10 mouse cellular contexts compared by ENCODE assay signal in genomic region chr13:99842626-99843025, GRCm38 (mm10). TPM values are rescaled to one million over a fixed set of nuclear protein-coding genes. Genes with fewer than 3 reads are reported as not detected.
DNase-seq lines count a peak whose midpoint lies in the region; ATAC-seq and TF ChIP-seq lines count a peak whose summit lies in the region.
"Had no signal": no experiment of that assay in that cellular context is flagged by ENCODE, and none has a peak within 500 bp of the region (broad histone marks: within the 10 kb centered on the region; RNA-seq: fewer than 3 reads in every experiment).

No protein-coding gene starts in this region.

- H3K9me3 ChIP-seq in limb, embryonic 14.5 days (ENCODE audit: control insufficient read depth, low read length): no peaks in the 10 kb centered on the region

- no peak for TF ChIP-seq POLR2A in lung, adult 2 months (IDR thresholded peaks at IDR 0.05; ENCODE audit: borderline replicate concordance, extremely low read depth, low read depth, low read length)
- TF ChIP-seq POLR2A in limb, embryonic 14.5 days (IDR thresholded peaks at IDR 0.05; ENCODE audit: borderline replicate concordance, extremely low read depth, insufficient read depth, insufficient read length): no peak

- 19% methylated on average over 9 of the region's 9 CpGs for WGBS in lung, adult 2 months
- WGBS in limb, embryonic 14.5 days: 22% methylated on average over 9 of the region's 9 CpGs

- DNase-seq in adrenal gland, adult (ENCODE audit: inconsistent age in 2 of 2, low spot score in 1 of 2): peak; percentile 39 to 67
- no peak for DNase-seq in adrenal gland, postnatal 4 days (ENCODE audit: low spot score in 2 of 2)
- DNase-seq in lung, adult 2 months: no peak
- DNase-seq in lung, postnatal 25 days (ENCODE audit: low spot score): no peak
- peak; percentile 28 to 49 for DNase-seq in frontal cortex, postnatal 10 days (ENCODE audit: low spot score in 2 of 2)
- DNase-seq in limb, embryonic 14.5 days (ENCODE audit: low spot score): peak; percentile 36
- peak; percentile 25 for DNase-seq in retina, postnatal 7 days (ENCODE audit: low read depth, low spot score)
- DNase-seq in heart, postnatal 25 days (ENCODE audit: low spot score): no peak

- no peak overlapping the region for H3K4me2 ChIP-seq in limb, embryonic 14.5 days (replicated peaks; ENCODE audit: low read depth, low read length, severe bottlenecking)

- no peaks in the 10 kb centered on the region for H3K27me3 ChIP-seq in limb, embryonic 14.5 days (ENCODE audit: control insufficient read depth, insufficient read depth, low read length)

- H3K4me1 ChIP-seq in lung, adult 2 months (ENCODE audit: control insufficient read depth, insufficient read depth, low read length): peaks cover under 1% of the 10 kb centered on the region
- H3K4me1 ChIP-seq in limb, embryonic 14.5 days (ENCODE audit: control insufficient read depth, insufficient read depth, low read length): peaks cover 12% of the 10 kb centered on the region

- H3K36me3 ChIP-seq in limb, embryonic 14.5 days (ENCODE audit: control insufficient read depth, insufficient read depth, low read length): no peaks in the 10 kb centered on the region

- H3K27ac ChIP-seq in limb, embryonic 14.5 days (replicated peaks; ENCODE audit: low read depth, low read length): no peak overlapping the region
- H3K27ac ChIP-seq: macrophage had no signal

- no peak overlapping the region for H3K4me3 ChIP-seq in lung, adult 2 months (replicated peaks; ENCODE audit: extremely low read depth, low read depth, low read length)
- H3K4me3 ChIP-seq in limb, embryonic 14.5 days (replicated peaks; ENCODE audit: low read length): no peak overlapping the region
- H3K4me3 ChIP-seq: erythroblast, embryonic 14.5 days had no signal

- no peak for ATAC-seq in limb, embryonic 14.5 days (ENCODE audit: low FRiP score, low read depth)

- no peak overlapping the region for H3K9ac ChIP-seq in limb, embryonic 14.5 days (ENCODE audit: low read depth, low read length, severe bottlenecking)

- peak; percentile 51 for TF ChIP-seq CTCF in lung, adult 2 months (IDR thresholded peaks at IDR 0.05; ENCODE audit: insufficient read depth, low read length)

- intact Hi-C loops in heart, postnatal 25 days (cut with DNase I): no loop called here

RNA-seq across cellular contexts. Expression of gene Cartpt, which starts 58.3 kb away (rescaled TPM):
- 10 to 100 TPM; 33.4 to 36.1 TPM for total RNA-seq in adrenal gland, postnatal 4 days (2021)
- polyA plus RNA-seq in lung, adult 2 months (2012; rRNA removed): 0.21 TPM in 1 of 2 replicates, not detected in the other
- 0.15 TPM in 1 of 2 replicates, not detected in the other for polyA plus RNA-seq in limb, embryonic 14.5 days (2012; rRNA removed)
- 0.22 and 0.50 TPM in 2 replicates for polyA plus RNA-seq in limb, embryonic 14.5 days (2014; fragmentation: Nextera tagmentation; extraction: Ambion mirVana)
- total RNA-seq in heart, postnatal 25 days (2021): not detected
- polyA plus RNA-seq: erythroblast, embryonic 14.5 days; macrophage had no signal

Comparison
In these comparisons a context has a peak if more than half of its experiments do, and no peak if none do; other contexts are left out.
1. DNase-seq: peak in adrenal gland, adult (2 of 2), frontal cortex, postnatal 10 days (2 of 2), limb, embryonic 14.5 days (single experiment) and retina, postnatal 7 days (single experiment); none in adrenal gland, postnatal 4 days (0 of 2), lung, adult 2 months (single experiment), lung, postnatal 25 days (single experiment) and heart, postnatal 25 days (single experiment).
2. RNA of gene Cartpt, which starts 58.3 kb away (total RNA-seq): 33.4 to 36.1 TPM in adrenal gland, postnatal 4 days; not detected in heart, postnatal 25 days; every median in the first group is over 10 times any median in the second.